Mouse (Mus musculus) megakaryocyte progenitor cell, adult 5-6 weeks (primary cell): Measurements from ENCODE around the gene Avpi1. TPM values are rescaled to one million over a fixed set of nuclear protein-coding genes. Genes with fewer than 3 reads are reported as not detected.
"Not testable (repeated sequence)": the region's sequence is repeated elsewhere in the genome, so short reads cannot be mapped to it uniquely, and the experiment has no call there.

ENCODE experiments used
- ATAC-seq: replicated peaks from 2 replicates; pipeline ENCODE4 v1.8.0; 2016; ENCODE audit warnings: mild to moderate bottlenecking, moderate TSS enrichment, inconsistent platforms; ENCODE audit not compliant: poor library complexity
- total RNA-seq, 2 experiments: library from RNA; stranded (forward) in 1 of 2; stranded (reverse) in 1 of 2; fragments of 157-497, 149-512 nt in 1 of 2; fragments of 200-1000 nt in 1 of 2; gene quantifications; 2 replicates each; pipeline versions ENCODE4 v1.2.3 to v1.2.4; 2015 to 2017

The Avpi1 gene
- total RNA-seq, 2 experiments from 2014 or later = 4.9 to 7.3 TPM

- ATAC-seq = no peak
These were observed 10.7 kb downstream of the Avpi1 start for GRCm38 (mm10) chr19:42118142-42118541.

GRCm38 (mm10) chr19:42115783-42116335 lies 13.0 kb downstream of the Avpi1 start:
- no peak for ATAC-seq

GRCm38 (mm10) chr19:42104681-42105080 lies 24.2 kb downstream of the Avpi1 start:
- ATAC-seq = no peak

GRCm38 (mm10) chr19:42099406-42099805 lies 29.5 kb downstream of the Avpi1 start:
- ATAC-seq = no peak

- peak; percentile 8 for ATAC-seq
These were observed 38.2 kb downstream of the Avpi1 start for GRCm38 (mm10) chr19:42090637-42091141.

GRCm38 (mm10) chr19:42089748-42090595 lies 38.9 kb downstream of the Avpi1 start, which contains the start of gene Pi4k2a:
Gene Pi4k2a (plus strand): TSS chr19:42090470.
- ATAC-seq = peak; percentile 91

- ATAC-seq = peak; percentile 56
These were observed 39.6 kb downstream of the Avpi1 start for GRCm38 (mm10) chr19:42089103-42089747.

- ATAC-seq = peak; percentile 44
These were observed 42.7 kb downstream of the Avpi1 start, which contains the start of gene Morn4 for GRCm38 (mm10) chr19:42086166-42086565. Gene Morn4 (minus strand): TSS chr19:42086357.

- no peak for ATAC-seq
These were observed 43.2 kb downstream of the Avpi1 start for GRCm38 (mm10) chr19:42085690-42086089.

GRCm38 (mm10) chr19:42081613-42082012 lies 47.2 kb downstream of the Avpi1 start:
- ATAC-seq = not testable (repeated sequence)

- no peak for ATAC-seq
These were observed 48.4 kb downstream of the Avpi1 start for GRCm38 (mm10) chr19:42080469-42080868.

- no peak for ATAC-seq
These were observed 48.9 kb downstream of the Avpi1 start for GRCm38 (mm10) chr19:42079950-42080349.

GRCm38 (mm10) chr19:42079006-42079405 lies 49.9 kb downstream of the Avpi1 start:
- ATAC-seq = no peak

- ATAC-seq = no peak
These were observed 50.3 kb downstream of the Avpi1 start for GRCm38 (mm10) chr19:42078566-42078965.

- no peak for ATAC-seq
These were observed 52.9 kb downstream of the Avpi1 start for GRCm38 (mm10) chr19:42075992-42076391.

GRCm38 (mm10) chr19:42075051-42075450 lies 53.8 kb downstream of the Avpi1 start:
- ATAC-seq = no peak

Other genes starting within 250 kb of the Avpi1 start
- gene Rrp12, start 232.9 kb downstream of the Avpi1 start, total RNA-seq (2015) = 10.4 and 10.5 TPM in 2 replicates
- 18.9 and 20.5 TPM in 2 replicates for gene Rrp12, start 232.9 kb downstream of the Avpi1 start, total RNA-seq (2017)
- 1,044 and 1,130 TPM in 2 replicates for gene Pgam1, start 217.1 kb downstream of the Avpi1 start, total RNA-seq (2015)
- gene Pgam1, start 217.1 kb downstream of the Avpi1 start, total RNA-seq (2017) = 398 and 472 TPM in 2 replicates
- 90.1 and 96.9 TPM in 2 replicates for gene Exosc1, start 195.6 kb downstream of the Avpi1 start, total RNA-seq (2015)
- 73.3 and 75.7 TPM in 2 replicates for gene Exosc1, start 195.6 kb downstream of the Avpi1 start, total RNA-seq (2017)
- gene Zdhhc16, start 195.6 kb downstream of the Avpi1 start, total RNA-seq (2015) = 52.7 and 54.9 TPM in 2 replicates
- gene Zdhhc16, start 195.6 kb downstream of the Avpi1 start, total RNA-seq (2017) = 33.5 and 39.1 TPM in 2 replicates
- gene Mms19, start 147.9 kb downstream of the Avpi1 start, total RNA-seq (2015) = 15.8 and 16.2 TPM in 2 replicates
- gene Mms19, start 147.9 kb downstream of the Avpi1 start, total RNA-seq (2017) = 25.2 and 43.2 TPM in 2 replicates
- 11.2 and 13.4 TPM in 2 replicates for gene Ubtd1, start 147.3 kb downstream of the Avpi1 start, total RNA-seq (2015)
- 11.9 and 12.3 TPM in 2 replicates for gene Ubtd1, start 147.3 kb downstream of the Avpi1 start, total RNA-seq (2017)
- gene Ankrd2, start 93.1 kb downstream of the Avpi1 start, total RNA-seq (2015) = not detected in 2 replicates
- not detected in 2 replicates for gene Ankrd2, start 93.1 kb downstream of the Avpi1 start, total RNA-seq (2017)
- 0.20 TPM in 1 of 2 replicates, not detected in the other for gene Hoga1, start 83.4 kb downstream of the Avpi1 start, total RNA-seq (2015)
- 0.24 and 0.33 TPM in 2 replicates for gene Hoga1, start 83.4 kb downstream of the Avpi1 start, total RNA-seq (2017)
- not detected in 2 replicates for gene 4933411K16Rik, start 76.8 kb downstream of the Avpi1 start, total RNA-seq (2015)
- not detected in 2 replicates for gene 4933411K16Rik, start 76.8 kb downstream of the Avpi1 start, total RNA-seq (2017)
- gene Morn4, start 42.7 kb downstream of the Avpi1 start, total RNA-seq (2015) = 0.67 and 1.4 TPM in 2 replicates
- gene Morn4, start 42.7 kb downstream of the Avpi1 start, total RNA-seq (2017) = 0.30 and 0.54 TPM in 2 replicates
- 8.9 and 9.4 TPM in 2 replicates for gene Pi4k2a, start 38.6 kb downstream of the Avpi1 start, total RNA-seq (2015)
- 5.5 and 7.4 TPM in 2 replicates for gene Pi4k2a, start 38.6 kb downstream of the Avpi1 start, total RNA-seq (2017)
- 14.4 and 14.9 TPM in 2 replicates for gene Marveld1, start 18.3 kb upstream of the Avpi1 start, total RNA-seq (2015)
- gene Marveld1, start 18.3 kb upstream of the Avpi1 start, total RNA-seq (2017) = 15.0 and 18.8 TPM in 2 replicates
- gene Zfyve27, start 34.9 kb upstream of the Avpi1 start, total RNA-seq (2015) = 10.7 and 13.6 TPM in 2 replicates
- 26.9 and 30.5 TPM in 2 replicates for gene Zfyve27, start 34.9 kb upstream of the Avpi1 start, total RNA-seq (2017)
- not detected in 2 replicates for gene Sfrp5, start 73.2 kb upstream of the Avpi1 start, total RNA-seq (2015)
- gene Sfrp5, start 73.2 kb upstream of the Avpi1 start, total RNA-seq (2017) = not detected in 2 replicates
- not detected in 2 replicates for gene Golga7b, start 118.5 kb upstream of the Avpi1 start, total RNA-seq (2015)
- gene Golga7b, start 118.5 kb upstream of the Avpi1 start, total RNA-seq (2017) = not detected in 2 replicates